10 mouse cellular contexts compared by ENCODE assay signal in genomic region chr1:151270691-151271090, GRCm38 (mm10).
DNase-seq lines count a peak whose midpoint lies in the region; ATAC-seq and TF ChIP-seq lines count a peak whose summit lies in the region.
"Had no signal": no experiment of that assay in that cellular context is flagged by ENCODE, and none has a peak within 500 bp of the region (broad histone marks: within the 10 kb centered on the region; RNA-seq: fewer than 3 reads in every experiment).

No protein-coding gene starts in this region.

- no peaks in the 10 kb centered on the region for H3K79me2 ChIP-seq in macrophage (ENCODE audit: inconsistent target)

- no peak overlapping the region for H3K4me3 ChIP-seq in kidney, embryonic 15.5 days (replicated peaks)
- H3K4me3 ChIP-seq in G1E (ENCODE audit: low read depth, low read length) (peak overlapping the region; percentile 25; the same call in 1 of the 2 replicates), macrophage (ENCODE audit: inconsistent target) (no peak overlapping the region)
- no peak overlapping the region for H3K4me3 ChIP-seq in cortical plate, adult 2 months (ENCODE audit: insufficient read depth, low read length)

- no peaks in the 10 kb centered on the region for H3K27me3 ChIP-seq in kidney, embryonic 15.5 days
- H3K27me3 ChIP-seq in G1E (ENCODE audit: insufficient read depth, low read length) = no peaks in the 10 kb centered on the region

- no peak for DNase-seq in kidney, adult 11 months
- DNase-seq in G1E (ENCODE audit: low spot score) = peak; percentile 64
- no peak for DNase-seq in left cerebral cortex, postnatal 36 days (ENCODE audit: low spot score in 2 of 2)
- no peak for DNase-seq in embryo, embryonic 9.5 days (ENCODE audit: extremely low spot score)
- DNase-seq: cerebellum, adult 8-10 months; right cerebral cortex, postnatal 14 days had no signal

- TF ChIP-seq POLR2A in cortical plate, adult 2 months (IDR thresholded peaks at IDR 0.05; ENCODE audit: extremely low read depth, insufficient read depth, low read length) = no peak

- no peaks in the 10 kb centered on the region for H3K36me3 ChIP-seq in kidney, embryonic 15.5 days
- H3K36me3 ChIP-seq in G1E (replicated peaks) (no peaks in the 10 kb centered on the region), macrophage (ENCODE audit: inconsistent target) (no peaks in the 10 kb centered on the region)

- no peaks in the 10 kb centered on the region for H3K9me3 ChIP-seq in kidney, embryonic 15.5 days (replicated peaks)
- H3K9me3 ChIP-seq in G1E (replicated peaks) = no peaks in the 10 kb centered on the region

- H3K9ac ChIP-seq in kidney, embryonic 15.5 days = no peak overlapping the region

- ATAC-seq in kidney, embryonic 15.5 days (replicated peaks; ENCODE audit: low FRiP score) = peak; percentile 56; the same call in 1 of the 2 replicates
- ATAC-seq in G1E (ENCODE audit: extremely low read depth, insufficient number of reproducible peaks, low FRiP score, poor library complexity, severe bottlenecking) = peak; percentile 85
- ATAC-seq in inflammation-experienced regulatory T-cells, adult 6 months = no peak

- H3K27ac ChIP-seq in kidney, embryonic 15.5 days = no peak overlapping the region
- peak overlapping the region; percentile 65; the same call in 1 of the 2 replicates for H3K27ac ChIP-seq in cortical plate, adult 2 months (ENCODE audit: insufficient read depth, low read length)
- H3K27ac ChIP-seq in macrophage = peak overlapping the region; percentile 59

- intact Hi-C loops in left cerebral cortex, postnatal 36 days (cut with DNase I) = no loop called here

- WGBS in kidney, embryonic 15.5 days = 52% methylated on average over 8 of the region's 8 CpGs
- 0% methylated on average over 3 of the region's 8 CpGs for WGBS in macrophage (ENCODE audit: missing documents)

- H3K4me2 ChIP-seq in kidney, embryonic 15.5 days = no peak overlapping the region

- TF ChIP-seq CTCF in G1E (IDR thresholded peaks at IDR 0.05; ENCODE audit: low read depth, low read length) = no peak
- no peak for TF ChIP-seq CTCF in cortical plate, adult 2 months (IDR thresholded peaks at IDR 0.05; ENCODE audit: extremely low read depth, insufficient read depth, low read length)

- H3K4me1 ChIP-seq in kidney, embryonic 15.5 days = peaks cover 6% of the 10 kb centered on the region; the same call in 1 of the 2 replicates
- peaks cover 43% of the 10 kb centered on the region for H3K4me1 ChIP-seq in G1E (ENCODE audit: insufficient read depth, low read depth, low read length)
- no peaks in the 10 kb centered on the region for H3K4me1 ChIP-seq in cortical plate, adult 2 months (ENCODE audit: control insufficient read depth, insufficient read depth, low read length)
